Mouse (Mus musculus) natural killer cell, adult 2 months (primary cell): ENCODE results near the gene Pdk4.
A peak's percentile ranks its signal among the peaks of the same experiment; 100 is the strongest.

Source experiments
- DNase-seq, 2 experiments: peaks; one replicate each; pipeline ENCODE4 v3.0.0; 2022; ENCODE audit warnings: low spot score in 2 of 2

Gene Pdk4

GRCm38 (mm10) chr6:5444331-5444898, 51.7 kb downstream of the Pdk4 start:
- DNase-seq = no peak

- DNase-seq = no peak
These were observed 52.8 kb downstream of the Pdk4 start for GRCm38 (mm10) chr6:5443104-5443863.

DNA sequence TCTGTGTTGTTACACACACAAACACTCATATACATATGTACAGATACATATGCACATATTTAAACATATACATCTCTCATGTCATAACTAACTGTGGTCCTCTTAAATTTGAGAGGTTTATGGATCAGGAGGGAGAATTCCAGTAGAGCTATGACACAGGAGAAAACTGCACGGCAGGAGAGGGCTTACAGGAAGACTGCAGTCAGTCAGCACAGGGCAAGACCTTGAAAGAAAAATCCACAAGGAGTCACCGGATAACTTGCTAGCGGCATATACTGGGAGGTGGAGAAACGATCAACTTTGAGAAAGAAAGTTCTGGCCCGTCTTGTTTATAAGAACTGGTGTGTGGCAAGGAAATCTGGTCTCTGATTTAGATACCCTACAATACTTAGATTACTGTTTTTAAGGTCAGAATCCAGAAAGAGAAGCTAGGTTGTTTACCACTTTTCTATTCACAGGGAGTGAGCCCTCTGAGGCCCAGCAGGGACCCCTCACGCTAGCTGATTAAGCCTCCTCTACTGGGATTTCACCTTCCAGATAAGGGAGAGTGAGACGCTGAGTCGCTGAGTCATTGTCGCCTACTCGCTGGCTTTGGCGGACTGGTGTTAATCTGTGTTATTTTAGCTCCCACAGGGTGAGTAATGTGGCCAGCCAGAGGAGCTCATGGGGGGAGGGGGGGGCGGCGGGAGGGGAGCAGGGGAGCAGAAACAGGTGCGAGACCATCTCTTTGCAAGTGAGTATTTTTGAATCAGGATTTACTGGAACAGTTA, 53.6 kb downstream of the Pdk4 start:
- DNase-seq = peak in 1 of 2 experiments; percentile 8

- no peak for DNase-seq
These were observed 54.9 kb downstream of the Pdk4 start for GRCm38 (mm10) chr6:5441221-5441620.

GRCm38 (mm10) chr6:5437757-5438156, 58.4 kb downstream of the Pdk4 start:
- no peak for DNase-seq

DNA sequence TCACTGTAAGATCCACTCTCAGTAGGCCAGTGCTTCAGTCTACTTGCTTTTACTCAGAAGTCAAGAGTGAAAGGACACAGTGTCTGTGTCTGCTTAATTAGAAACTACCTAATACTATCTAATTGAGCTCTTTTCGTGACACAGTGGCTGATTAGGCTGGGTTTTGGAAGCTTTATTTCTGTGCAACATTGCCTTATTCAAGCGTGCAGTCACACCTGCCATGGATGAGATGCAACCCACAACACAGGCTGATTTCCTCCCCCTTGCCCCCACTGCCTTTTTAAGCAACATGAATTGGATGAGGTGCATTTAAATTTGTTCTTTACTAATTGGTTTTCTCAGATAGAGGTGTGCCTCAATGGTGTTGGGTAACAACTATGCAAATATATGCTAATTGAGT, 62.2 kb downstream of the Pdk4 start:
- DNase-seq = no peak
